Mouse (Mus musculus) gonadal fat pad, adult 2 months (tissue): ENCODE data around the gene Gm4214. TPM values are rescaled to one million over a fixed set of nuclear protein-coding genes. Genes with fewer than 3 reads are reported as not detected.
"Not testable (repeated sequence)": the region's sequence is repeated elsewhere in the genome, so short reads cannot be mapped to it uniquely, and the experiment has no call there.

Experiments used
- DNase-seq: peaks from one replicate; pipeline ENCODE4 v3.0.0-alpha.2; 2012; ENCODE audit warnings: low read depth
- polyA plus RNA-seq: library from polyadenylated mRNA; depleted of rRNA; stranded (reverse); fragments of >200 nt; gene quantifications from 2 replicates; pipeline ENCODE4 v1.2.3, GENCODE M21; 2012; rRNA removed

Gene Gm4214
- not detected in 2 replicates for polyA plus RNA-seq

GRCm38 (mm10) chr7:22984573-22984972 lies at the start of gene Gm4214:
TSS of gene Gm4214 (minus strand) at chr7:22984673.
- DNase-seq = not testable (repeated sequence)

GRCm38 (mm10) chr7:23019823-23020222 lies 35.4 kb upstream of the Gm4214 start, which contains the start of gene Gm4216:
TSS of gene Gm4216 (minus strand) at chr7:23019923.
- DNase-seq = not testable (repeated sequence)

Other genes starting within 250 kb of the Gm4214 start
- gene Vmn1r157, start 223.0 kb downstream of the Gm4214 start, polyA plus RNA-seq = not detected in 2 replicates
- gene Vmn1r158, start 193.9 kb downstream of the Gm4214 start, polyA plus RNA-seq = not detected in 2 replicates
- gene Vmn1r159, start 141.1 kb downstream of the Gm4214 start, polyA plus RNA-seq = not detected in 2 replicates
- not detected in 2 replicates for gene Vmn1r160, start 113.4 kb downstream of the Gm4214 start, polyA plus RNA-seq
- gene Gm4216, start 35.2 kb upstream of the Gm4214 start, polyA plus RNA-seq = not detected in 2 replicates
- not detected in 2 replicates for gene Vmn1r163, start 70.9 kb upstream of the Gm4214 start, polyA plus RNA-seq
- gene Gm8720, start 82.8 kb upstream of the Gm4214 start, polyA plus RNA-seq = not detected in 2 replicates
- gene Gm10662, start 159.8 kb upstream of the Gm4214 start, polyA plus RNA-seq = not detected in 2 replicates
- gene Vmn1r165, start 232.7 kb upstream of the Gm4214 start, polyA plus RNA-seq = not detected in 2 replicates